Mouse (Mus musculus) thymus, postnatal 4 days (tissue): ENCODE data around the gene Lctl.
A peak's percentile ranks its signal among the peaks of the same experiment; 100 is the strongest.
"Not testable (repeated sequence)": the region's sequence is repeated elsewhere in the genome, so short reads cannot be mapped to it uniquely, and the experiment has no call there.

Experiments used
- DNase-seq: peaks from one replicate; pipeline ENCODE4 v3.0.0; 2021

Gene Lctl

DNA sequence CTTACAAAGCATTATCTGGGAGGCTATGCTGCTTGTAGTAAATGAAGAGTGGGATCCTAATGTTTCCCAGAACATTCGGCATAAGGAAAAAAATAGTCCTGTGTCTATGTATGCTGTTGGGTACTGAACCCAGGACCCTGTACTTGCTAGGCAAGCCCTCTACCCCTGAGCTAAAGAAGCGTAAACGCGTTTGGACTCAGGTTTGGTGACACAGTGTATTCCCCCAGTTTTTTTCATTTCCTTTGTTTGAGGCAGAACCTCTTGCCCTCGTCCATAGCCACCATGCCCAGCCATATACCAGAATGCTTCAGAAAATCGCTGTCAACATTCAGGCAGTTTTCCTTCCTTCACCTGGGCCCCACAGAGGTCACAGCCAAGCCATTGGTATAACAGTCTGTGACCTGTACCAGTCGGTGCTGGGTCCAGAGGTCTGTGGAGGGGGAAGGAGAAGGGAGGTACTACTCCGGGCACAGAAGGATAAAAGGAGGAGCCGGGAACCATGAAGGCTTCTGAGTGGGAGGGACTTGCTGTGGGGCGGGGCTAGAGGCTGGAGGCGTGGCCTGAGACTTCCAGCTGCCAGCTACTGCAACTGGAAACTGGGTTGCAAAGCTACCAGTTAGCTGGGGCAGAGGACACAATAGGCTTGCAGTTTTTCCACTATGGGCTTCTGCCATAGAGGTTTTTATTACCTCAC lies 3.8 kb downstream of the Lctl start:
- peak; percentile 68 for DNase-seq

- no peak for DNase-seq
Measured at GRCm38 (mm10) chr9:64122601-64123000, 5.7 kb downstream of the Lctl start.

DNA sequence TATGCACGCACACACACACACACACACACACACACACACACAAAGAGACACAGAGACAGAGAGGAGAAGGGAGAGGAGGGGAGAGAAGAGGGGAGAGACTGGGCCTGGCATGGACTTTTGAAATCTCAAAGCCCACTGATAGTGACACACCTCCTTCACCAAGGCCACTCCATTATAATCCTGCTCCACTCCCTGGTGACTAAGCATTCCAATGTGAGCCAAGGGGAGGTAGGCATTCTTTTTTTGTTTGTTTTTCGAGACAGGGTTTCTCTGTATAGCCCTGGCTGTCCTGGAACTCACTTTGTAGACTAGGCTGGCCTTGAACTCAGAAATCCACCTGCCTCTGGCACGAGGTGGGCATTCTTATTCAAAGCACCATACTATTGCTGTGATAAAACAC lies 7.9 kb downstream of the Lctl start:
- not testable (repeated sequence) for DNase-seq

- no peak for DNase-seq
Measured at GRCm38 (mm10) chr9:64125307-64125706, 8.4 kb downstream of the Lctl start.

DNA sequence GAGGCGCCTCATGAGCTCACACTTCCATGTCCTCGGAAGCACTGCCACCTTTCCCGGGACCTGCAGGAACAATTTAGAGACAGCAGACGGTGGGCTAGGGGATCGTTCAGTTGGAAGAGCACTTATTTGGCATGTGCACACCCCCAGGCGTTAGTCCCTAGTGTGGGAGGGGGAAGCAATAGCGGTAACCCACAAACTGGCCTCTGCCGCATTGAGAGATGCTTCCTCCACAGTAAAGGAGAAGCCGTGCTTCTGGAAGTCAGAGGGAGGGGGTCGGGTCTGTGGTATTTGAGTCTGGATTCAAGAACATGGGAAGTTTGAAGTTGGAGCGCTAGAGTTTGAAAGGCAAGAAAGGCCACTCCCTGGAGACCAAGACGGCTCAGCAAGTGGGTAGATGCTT lies 9.2 kb downstream of the Lctl start:
- no peak for DNase-seq

- no peak for DNase-seq
Measured at GRCm38 (mm10) chr9:64131623-64132022, 14.7 kb downstream of the Lctl start.

- peak; percentile 72 for DNase-seq
Measured at GRCm38 (mm10) chr9:64138896-64139295, 21.9 kb downstream of the Lctl start.

DNA sequence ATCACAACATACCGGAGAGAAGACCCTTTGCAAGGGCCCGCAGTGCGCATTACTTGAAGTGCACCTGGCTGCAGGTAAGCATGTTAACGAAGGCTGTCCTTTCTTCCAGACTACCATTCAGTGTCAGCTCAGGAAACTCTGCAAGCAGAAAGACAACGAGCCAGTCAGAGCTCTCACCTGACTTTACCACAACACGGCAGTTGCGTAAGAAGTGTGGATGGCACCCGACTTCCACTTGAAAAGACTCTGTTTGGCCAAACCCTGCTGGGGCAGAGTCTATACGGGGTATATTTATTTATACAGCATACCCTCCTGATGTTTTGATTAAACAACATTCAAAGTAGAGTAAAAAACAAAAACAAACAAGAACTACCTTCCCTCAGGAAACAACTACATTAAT lies 22.9 kb downstream of the Lctl start:
- no peak for DNase-seq

GRCm38 (mm10) chr9:64156641-64157040 lies 39.7 kb downstream of the Lctl start:
- no peak for DNase-seq

DNA sequence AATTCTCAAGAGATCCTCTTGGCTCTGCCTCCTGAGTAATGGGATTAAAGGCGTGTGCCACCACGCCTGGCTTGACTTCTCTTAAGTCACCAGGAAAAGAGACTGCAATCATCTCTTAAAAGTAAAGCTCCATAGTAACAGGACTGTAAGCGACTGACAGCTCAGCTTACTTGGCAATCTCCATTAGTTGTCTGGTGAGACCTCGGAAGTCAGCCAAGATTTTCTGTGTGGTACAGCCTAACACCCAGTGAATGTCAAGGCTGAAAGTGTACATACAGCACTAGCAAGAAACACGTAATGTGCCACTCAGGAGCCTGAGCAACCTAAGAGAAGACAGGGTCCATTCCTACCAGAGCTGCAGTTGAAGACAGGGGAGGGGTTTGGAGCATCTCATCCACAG lies 43.5 kb downstream of the Lctl start:
- DNase-seq: no peak

DNA sequence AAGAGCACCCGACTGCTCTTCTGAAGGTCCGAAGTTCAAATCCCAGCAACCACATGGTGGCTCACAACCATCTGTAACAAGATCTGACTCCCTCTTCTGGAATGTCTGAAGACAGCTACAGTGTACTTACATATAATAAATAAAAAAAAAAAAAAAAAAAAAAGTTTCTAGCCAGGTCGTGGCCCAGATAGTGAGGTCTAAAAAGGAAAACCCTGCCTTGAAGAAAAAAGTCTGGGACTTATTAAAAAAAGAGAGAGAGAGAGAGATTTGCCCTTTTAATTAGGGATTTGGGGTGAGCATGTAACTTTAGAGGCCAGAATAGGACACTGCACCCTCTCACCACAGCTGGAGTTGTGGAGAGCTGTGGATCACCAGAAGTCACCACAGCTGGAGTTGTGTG lies 53.0 kb downstream of the Lctl start:
- DNase-seq: not testable (repeated sequence)

GRCm38 (mm10) chr9:64172145-64172815 lies 55.3 kb downstream of the Lctl start:
- no peak for DNase-seq

DNA sequence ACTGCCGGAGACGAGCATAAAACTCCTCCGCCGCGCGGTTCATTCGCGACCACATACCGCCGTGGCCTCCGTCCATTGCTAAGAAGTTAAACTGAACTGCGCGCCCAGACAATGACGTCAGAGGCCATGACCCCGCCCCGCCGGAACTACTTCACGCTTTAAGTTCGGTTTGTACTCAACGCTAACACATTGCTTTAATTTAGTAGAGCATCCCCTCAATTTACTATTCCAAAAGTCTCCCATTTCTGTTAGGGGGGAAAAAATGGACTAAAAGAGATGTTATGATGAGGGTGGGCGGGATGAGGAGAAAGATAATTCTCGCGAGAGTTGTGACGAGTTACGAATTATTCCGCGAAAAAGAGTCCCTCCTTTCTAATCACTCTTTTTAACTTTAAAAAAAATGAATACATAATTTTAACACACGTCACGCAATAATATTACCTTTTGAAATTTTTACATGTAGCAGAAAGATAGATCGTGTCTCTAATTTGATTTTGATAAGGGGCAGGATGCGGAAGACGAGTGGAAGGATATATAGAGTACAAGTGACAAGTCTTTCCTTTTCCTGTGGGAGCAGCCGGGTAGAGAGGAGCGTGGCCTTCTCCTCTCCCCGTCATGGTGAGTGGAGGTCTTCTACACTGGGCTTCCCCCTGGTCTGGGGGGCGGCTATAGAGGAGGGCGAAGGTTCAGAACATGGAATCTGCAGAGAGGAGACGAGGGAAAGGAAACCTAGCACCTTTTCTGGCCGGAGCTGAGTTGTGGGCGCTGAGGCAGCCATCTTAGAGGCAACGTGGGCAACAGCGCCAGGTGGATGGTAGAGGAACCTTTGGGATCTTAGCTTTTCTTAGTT lies 56.1 kb downstream of the Lctl start, which contains the start of the genes Zwilch and Rpl4:
Gene Zwilch (minus strand): TSS at position 289 of the 850 bp plus-strand sequence.
Gene Rpl4 (plus strand): TSS at position 560 of the 850 bp plus-strand sequence.
- DNase-seq: peak; percentile 89

DNA sequence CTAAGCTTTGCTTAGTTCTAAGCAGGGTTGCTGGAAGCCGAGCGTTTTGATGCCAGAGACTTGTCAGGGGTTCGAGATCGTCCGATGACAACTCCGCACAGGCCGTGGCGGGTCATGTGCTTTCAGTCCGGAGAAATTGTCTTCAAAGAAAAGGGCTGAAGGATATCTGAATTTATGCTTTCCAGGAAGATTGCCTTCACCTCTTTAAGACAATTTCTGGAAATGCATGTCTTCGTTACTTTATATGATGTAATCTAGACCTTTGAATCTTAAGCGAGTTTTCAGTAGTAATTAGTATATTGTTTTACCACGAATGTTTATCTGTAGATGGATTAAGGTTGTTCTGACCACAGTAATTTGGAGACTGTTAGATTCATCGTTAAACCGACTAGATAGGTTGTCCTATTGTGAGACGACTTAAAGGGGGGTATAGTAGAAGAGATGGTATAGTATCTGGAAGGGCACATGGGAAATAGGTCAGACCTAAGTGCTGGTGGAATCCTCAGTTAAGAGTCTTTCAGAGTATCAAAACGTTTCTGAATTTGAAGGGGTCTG lies 56.8 kb downstream of the Lctl start:
- DNase-seq: no peak

GRCm38 (mm10) chr9:64174341-64174740 lies 57.4 kb downstream of the Lctl start:
- DNase-seq: no peak

- no peak for DNase-seq
Measured at GRCm38 (mm10) chr9:64174766-64175165, 57.8 kb downstream of the Lctl start.

- no peak for DNase-seq
Measured at GRCm38 (mm10) chr9:64175378-64175777, 58.4 kb downstream of the Lctl start.

- peak; percentile 20 for DNase-seq
Measured at GRCm38 (mm10) chr9:64178610-64178973, 61.6 kb downstream of the Lctl start.

- peak; percentile 94 for DNase-seq
Measured at GRCm38 (mm10) chr9:64178974-64179646, 62.2 kb downstream of the Lctl start, which contains the start of gene Snapc5. TSS of gene Snapc5 (plus strand) at chr9:64179274.

DNA sequence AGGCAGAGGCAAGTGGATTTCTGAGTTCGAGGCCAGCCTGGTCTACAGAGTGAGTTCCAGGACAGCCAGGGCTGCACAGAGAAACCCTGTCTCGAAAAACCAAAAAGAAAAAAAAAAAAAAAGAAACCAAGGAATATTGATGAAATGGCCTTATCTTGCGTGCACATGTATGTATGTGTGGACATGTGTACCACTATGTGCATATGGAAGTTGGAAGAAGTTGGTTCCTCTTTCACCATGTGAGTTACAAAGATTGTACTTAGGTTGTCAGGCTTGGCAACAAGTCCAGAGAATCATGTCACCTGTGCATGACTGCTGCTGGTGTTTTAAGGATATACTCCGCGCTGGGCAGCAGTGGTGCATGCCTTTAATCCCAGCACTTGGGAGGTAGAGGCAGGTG lies 66.3 kb downstream of the Lctl start:
- DNase-seq: not testable (repeated sequence)

GRCm38 (mm10) chr9:64184166-64184840 lies 67.4 kb downstream of the Lctl start:
- no peak for DNase-seq
